Mouse (Mus musculus): ENCODE data around the gene Prkce.

Prkce gene

GRCm38 (mm10) chr17:86167320-86168230 is at the start of gene Prkce:
TSS of gene Prkce (plus strand) at chr17:86167785.
- DNase-seq = peak; percentile 94

DNA sequence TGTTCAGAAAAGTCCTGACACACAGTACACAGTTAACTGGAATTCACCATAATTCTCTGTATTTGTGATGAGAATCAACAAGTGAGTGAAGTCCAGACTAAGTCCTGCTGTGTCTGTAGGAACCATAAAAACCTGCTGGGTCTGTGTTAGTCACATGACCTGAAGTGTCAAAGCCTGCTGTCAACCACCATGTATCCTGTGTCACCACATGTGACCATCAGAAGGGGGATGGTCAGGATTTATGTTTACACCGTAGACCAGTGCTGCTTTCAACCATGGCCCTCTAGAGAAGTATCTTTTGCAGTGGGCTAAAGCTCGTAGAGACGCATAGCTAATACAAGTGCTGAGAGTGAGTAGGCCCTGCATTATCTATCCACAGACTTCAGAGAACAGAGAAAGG is 44.4 kb upstream of the Prkce start:
- DNase-seq = no peak

GRCm38 (mm10) chr17:86125908-86126307 is 41.7 kb upstream of the Prkce start:
- DNase-seq = no peak

DNA sequence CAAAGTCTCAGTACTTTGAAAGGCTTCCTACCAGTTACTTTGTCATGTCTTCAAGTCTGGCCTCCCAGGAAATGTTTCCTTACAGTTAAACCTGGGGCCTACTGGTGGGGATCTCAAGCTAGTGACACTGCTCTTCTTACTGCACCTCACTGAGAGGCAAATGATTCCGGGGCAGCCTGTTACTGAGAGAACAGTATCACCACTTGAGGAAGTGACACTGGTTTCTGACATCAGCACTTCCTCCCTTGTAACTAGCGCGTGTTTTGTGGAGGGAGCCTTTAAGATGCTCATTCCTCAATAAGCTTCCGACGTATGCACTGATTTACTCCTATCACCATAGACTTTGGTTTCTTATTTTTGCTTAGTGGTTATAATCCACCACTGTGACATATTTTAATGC is 39.4 kb upstream of the Prkce start:
- DNase-seq = no peak

DNA sequence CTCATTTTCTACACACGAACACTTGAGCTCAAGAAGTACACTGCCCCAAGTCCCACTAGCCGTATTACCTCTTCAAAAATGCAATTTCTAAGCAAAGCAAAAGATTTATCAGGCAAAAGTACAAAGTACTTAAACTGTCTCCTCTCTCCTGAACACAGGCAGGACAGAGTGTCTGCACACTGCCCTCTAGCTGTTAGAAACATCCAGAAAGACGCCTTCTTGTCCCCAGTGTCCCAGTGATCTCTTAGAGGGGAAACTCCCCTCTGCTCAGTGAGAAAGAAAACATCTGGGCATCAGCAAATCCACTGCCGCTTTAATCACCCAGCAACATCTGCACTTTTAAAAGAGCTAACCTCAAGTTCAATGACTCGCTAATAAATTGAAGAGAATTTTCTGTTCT is 35.1 kb upstream of the Prkce start:
- DNase-seq = peak; percentile 51

GRCm38 (mm10) chr17:86134461-86134860 is 33.1 kb upstream of the Prkce start:
- DNase-seq = no peak

DNA sequence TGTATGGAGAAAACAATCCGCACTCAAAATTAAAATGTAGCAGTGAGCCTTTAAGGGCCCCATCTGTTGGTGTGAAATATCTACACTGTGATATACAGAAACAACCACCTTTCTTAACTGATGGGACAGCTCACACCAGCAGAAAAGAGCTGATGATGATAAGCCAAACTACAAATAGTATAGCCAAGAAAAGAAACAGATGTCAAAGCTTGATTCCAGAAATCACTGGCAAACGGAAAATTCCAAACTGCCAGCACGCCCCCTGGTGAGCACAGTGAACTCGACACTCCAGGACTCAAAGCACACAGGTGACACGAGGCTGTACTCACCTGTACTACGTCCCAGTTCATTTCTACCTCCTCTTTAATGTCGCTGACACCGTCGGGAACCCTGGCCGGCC is 31.8 kb upstream of the Prkce start:
- no peak for DNase-seq

- no peak for DNase-seq
Measured at GRCm38 (mm10) chr17:86144537-86145078, 23.0 kb upstream of the Prkce start.

DNA sequence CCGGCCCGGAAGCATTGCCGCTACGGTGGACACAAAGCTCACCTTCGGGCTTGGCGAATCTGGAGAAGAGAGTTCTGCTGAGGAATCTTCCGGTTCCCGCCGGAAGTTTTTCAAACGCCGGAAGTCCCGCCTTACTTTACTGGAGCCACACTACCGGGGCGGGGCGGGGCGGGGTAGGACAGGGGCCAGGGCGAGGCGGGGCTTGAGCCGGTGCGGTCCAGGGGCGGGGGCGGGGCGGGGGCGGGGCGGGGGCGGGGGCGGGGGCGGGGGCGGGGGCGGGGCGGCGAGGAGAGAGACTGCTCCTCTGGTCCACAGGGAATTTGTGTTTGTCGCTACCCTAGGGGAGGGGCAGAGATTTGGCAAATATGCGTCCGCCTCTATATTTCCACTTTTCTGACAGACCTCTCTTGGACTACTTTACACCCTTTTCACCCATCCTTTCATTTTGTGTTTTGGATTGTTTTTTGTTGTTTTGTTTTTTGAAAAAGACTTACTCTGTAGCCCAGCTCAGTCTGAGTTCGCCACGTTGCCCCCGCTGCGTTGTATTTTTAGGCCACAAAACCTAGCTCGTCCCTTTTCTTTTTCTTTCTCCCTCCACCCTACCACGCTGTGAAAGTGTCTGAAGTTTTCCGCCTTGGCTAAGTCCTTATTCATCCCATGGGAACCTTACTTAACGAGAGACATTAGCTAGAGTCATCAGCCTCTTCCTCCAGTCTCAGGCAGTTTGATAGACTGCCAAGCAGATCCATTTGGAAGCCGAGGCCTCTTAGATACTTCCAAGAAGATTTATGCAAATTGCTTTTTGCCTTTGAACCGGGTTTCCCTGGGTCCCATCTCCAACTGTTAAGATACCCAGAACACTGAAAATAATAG is 22.3 kb upstream of the Prkce start, which contains the start of gene Srbd1:
TSS of gene Srbd1 (minus strand) at position 97 of the 873 bp plus-strand sequence.
- DNase-seq = peak; percentile 95

- DNase-seq = no peak
Measured at GRCm38 (mm10) chr17:86149726-86150125, 17.9 kb upstream of the Prkce start.

GRCm38 (mm10) chr17:86150867-86151348 is 16.7 kb upstream of the Prkce start:
- DNase-seq = peak; percentile 81

GRCm38 (mm10) chr17:86156999-86157398 is 10.6 kb upstream of the Prkce start:
- DNase-seq = no peak

DNA sequence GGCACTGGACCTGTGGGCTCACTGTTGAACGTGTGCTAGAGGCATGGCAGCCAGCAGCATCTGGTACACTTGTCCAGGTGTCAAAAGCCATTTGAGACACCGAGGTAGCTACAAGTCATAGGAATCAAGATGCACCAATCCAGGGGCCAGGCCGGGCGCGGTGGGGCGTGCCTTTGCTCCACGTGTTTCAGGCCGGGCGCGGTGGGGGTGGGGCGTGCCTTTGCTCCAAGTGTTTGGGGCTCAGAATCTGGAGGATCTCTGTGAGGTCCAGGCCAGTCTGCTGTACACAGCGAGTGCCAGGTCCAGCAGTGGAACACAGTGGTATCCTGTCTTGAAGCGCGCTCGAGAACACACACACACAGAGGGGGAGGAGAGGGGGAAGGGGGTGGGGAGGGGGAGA is 4.9 kb upstream of the Prkce start:
- no peak for DNase-seq

DNA sequence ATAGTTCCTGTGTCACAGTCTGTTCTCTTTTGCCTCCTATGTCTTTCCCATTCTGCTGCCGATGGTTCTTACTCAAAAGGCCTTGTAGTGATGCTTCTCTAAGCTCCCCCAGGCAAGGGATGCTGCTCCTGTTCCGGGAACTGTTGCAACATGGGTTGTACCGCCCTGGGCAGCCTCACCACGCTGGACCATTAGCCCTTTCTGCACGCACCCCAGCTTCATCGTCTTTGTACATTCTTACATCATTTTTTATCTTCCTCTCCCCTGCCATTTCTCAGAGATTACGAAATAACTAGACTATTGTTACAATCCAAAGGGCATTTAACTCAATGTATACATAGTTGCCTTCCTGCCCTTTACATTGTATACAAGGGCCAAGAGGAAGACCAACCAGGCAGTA is 3.2 kb upstream of the Prkce start:
- no peak for DNase-seq

DNA sequence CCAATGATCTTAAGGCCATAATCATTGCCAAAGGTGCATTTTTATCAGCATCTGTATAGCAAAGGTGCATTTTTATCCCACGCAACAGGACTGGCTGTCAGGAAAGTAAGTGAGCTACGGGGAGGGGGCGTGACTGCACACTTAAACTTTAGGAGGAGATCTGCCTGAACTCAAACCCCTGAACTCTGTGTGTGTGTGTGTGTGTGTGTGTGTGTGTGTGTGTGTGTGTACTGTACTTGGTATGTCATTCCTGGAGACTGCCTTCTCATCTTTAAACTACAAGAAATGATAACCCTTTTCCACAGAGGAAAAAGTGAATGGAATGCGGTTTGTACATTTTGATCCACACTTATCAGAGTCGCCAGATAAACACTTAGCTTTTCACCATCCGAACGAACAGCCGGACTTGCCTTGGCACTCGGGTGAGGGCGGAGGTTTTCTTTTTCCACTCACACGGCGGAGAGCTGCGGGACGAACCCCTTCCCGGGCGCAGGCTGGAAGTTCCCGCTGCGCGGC is 1.5 kb upstream of the Prkce start:
- DNase-seq = no peak

GRCm38 (mm10) chr17:86166567-86167319 is 842 bp upstream of the Prkce start:
- DNase-seq = peak; percentile 94

- DNase-seq = peak; percentile 59
Measured at GRCm38 (mm10) chr17:86168231-86168981, 821 bp downstream of the Prkce start.

GRCm38 (mm10) chr17:86169092-86169491 is 1.5 kb downstream of the Prkce start:
- no peak for DNase-seq

DNA sequence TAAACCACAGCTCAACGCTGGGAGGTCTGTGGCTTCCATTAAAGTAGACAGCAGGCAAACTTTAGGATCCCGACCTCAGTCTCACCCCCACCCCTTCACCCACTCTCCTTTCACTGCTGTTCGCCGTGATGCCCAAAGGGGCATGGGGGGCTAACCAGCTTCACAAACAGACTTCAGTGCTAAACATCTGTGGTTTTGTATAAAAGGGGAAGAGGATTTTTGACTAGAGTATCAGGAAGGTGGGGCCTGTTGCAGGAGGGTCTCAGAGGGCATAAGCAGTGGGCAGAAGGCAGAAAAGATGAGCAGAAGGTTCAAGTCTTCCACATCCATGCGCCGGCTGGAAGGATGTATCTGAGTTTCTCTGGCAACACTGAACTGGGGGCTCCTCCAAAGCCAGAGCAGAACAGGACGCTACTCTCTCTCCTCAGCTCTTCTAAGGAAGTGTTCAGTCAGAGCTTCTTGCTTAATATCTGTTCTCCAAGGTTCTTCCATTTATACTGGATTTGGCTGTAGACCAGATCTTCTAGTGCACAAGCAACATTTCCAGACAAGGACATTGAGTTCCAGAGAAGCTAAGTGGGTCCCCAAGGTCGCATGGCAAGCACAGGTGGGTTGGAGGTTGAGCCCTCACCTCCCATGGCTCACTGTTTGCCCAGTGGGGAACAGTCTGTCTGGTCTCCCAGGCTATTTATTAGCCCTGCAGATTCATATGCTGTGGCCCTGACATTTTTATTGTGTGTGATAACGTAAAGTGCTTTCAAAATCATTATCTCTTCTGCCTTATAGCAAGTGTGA is 2.8 kb downstream of the Prkce start:
- DNase-seq = no peak

GRCm38 (mm10) chr17:86175516-86175915 is 7.9 kb downstream of the Prkce start:
- no peak for DNase-seq

DNA sequence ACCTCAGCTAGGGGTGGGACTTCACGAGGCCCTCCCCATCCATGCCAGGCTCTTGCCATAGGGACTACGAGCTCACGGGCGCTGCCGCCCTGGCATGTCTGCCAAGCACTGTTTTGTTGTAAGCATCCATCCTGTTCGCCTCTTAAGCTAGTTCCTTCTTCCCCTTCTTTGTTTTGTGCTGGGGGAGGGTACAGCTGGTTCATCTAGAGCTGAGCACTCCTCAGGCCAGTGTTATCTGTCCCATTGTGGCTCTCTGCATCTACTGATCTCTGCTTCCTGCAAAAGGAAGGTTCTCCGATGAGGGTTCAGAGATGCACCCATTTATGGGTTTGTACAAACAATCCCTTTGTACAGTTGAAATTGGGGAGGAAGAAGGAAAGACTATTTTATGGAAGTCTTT is 9.1 kb downstream of the Prkce start:
- no peak for DNase-seq

Data from kidney, postnatal 14 days (tissue).